Mouse (Mus musculus) ES-E14 (cell line): ENCODE results near the gene Grrp1.

ENCODE experiments used
- CHD2 ChIP-seq: IDR thresholded peaks from 2 replicates; pipeline ENCODE4 v1.6.1; 2014; ENCODE audit warnings: mild to moderate bottlenecking, low read depth, low read length, inconsistent platforms
- MAFK ChIP-seq: IDR thresholded peaks from 2 replicates; pipeline ENCODE4 v1.6.1; 2014; ENCODE audit warnings: mild to moderate bottlenecking, low read depth, low read length, inconsistent platforms; ENCODE audit not compliant: insufficient read depth
- ZNF384 ChIP-seq: IDR thresholded peaks from 2 replicates; pipeline ENCODE4 v1.6.1; 2012; ENCODE audit warnings: low read depth, low read length, inconsistent platforms

DNA sequence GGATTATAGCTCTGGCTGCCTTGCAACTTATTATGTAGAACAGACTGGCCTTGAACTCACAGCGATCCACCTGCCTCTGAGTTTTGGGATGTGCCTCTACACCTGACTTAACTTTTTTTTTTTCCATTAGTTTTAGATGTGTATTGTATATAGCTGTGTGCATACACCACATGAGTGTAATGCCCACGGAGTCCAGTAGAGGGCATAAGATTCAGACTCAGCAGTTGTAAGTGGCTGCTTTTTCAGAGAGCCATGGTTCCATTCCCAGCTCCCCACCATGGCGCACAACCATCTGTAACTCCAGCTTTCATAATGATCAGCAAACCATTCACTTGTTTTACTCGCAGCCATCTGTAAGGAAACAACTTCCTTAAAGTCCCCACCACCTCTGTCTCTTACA, 42.6 kb upstream of the Grrp1 start:
- no peak for TF ChIP-seq ZNF384
- no peak for TF ChIP-seq MAFK
- TF ChIP-seq CHD2: no peak
